Mouse (Mus musculus) layer of hippocampus, postnatal 10 days (tissue): ENCODE results near the gene Ostf1. TPM values are rescaled to one million over a fixed set of nuclear protein-coding genes. Genes with fewer than 3 reads are reported as not detected.
"Not testable (repeated sequence)": the region's sequence is repeated elsewhere in the genome, so short reads cannot be mapped to it uniquely, and the experiment has no call there.

Source experiments
- DNase-seq, 2 experiments: peaks; one replicate each; pipeline ENCODE4 v3.0.0; 2021; ENCODE audit warnings: low spot score in 2 of 2
- total RNA-seq, 2 experiments: library from RNA; stranded (reverse); gene quantifications; 2 replicates each; pipeline ENCODE4 v1.2.3; 2021

Ostf1 gene
- total RNA-seq, 2 experiments from 2014 or later = 30.6 to 38.2 TPM

DNA sequence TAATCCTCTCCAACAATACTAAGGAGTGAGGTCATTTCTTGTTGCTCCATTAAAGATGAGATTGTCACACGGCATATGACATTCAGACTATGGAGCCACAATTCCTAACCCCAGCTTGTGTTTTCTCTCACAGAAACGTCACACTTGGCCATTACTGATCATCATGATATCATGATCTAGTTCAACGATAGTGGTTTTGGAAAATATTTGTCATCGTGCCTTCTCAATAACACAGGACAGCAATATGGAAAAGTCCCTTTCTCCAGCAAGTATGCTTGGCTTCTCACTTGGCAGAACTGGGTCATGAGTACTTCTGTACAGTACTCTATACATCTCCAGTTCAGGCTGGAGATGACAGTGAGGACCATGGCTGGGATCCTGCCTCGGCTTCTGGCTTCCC lies 32.0 kb downstream of the Ostf1 start:
- no peak for DNase-seq

DNA sequence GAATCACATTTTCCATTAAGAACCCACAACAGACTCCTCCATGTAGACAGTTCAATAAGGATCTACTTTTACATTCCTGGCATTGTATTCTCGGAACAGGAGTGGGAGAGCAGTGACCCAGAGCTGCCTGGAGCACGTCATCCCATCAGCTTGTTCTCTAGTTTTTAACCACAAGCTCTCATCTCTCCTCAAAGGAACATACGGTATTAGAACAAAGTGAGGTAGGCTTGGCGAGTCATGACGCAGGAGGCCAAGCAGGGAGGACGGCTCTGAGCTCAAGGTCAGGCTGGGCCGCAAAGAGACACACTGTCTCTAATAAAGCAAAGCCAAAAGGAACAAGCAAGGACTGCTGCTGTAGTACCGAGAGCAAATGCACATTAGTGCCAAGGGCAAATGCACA lies 32.6 kb downstream of the Ostf1 start:
- DNase-seq = no peak

DNA sequence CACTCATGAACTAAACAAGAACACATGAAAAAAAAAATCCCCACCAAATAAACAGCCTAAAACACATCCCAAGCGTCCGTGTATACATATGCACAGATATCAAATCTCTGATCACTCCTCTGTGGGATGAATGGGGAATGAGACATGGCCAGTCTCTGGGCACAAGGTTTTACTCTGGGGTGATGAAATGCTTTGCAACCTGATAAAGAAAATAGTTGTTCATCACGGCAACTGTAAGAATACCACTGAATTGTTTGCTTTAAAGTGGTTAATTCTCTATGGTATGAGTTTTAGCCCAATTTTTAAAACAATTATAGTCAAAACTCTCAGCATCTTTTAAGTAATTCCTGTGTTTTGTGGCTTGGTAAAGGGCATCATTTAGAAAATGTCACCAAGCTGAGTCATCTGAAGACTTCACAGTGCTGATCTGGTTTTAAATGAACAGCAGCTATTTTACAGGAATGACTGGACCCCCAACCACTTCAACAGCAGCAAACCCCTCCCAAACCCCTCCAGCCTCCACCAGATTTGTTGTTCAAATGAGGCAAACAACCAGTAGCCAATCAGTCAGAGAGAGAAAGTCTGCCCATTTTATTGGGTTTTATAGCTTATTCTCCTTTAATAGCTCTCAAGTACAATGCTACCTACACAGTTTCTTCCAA lies 33.2 kb downstream of the Ostf1 start:
- DNase-seq = no peak

DNA sequence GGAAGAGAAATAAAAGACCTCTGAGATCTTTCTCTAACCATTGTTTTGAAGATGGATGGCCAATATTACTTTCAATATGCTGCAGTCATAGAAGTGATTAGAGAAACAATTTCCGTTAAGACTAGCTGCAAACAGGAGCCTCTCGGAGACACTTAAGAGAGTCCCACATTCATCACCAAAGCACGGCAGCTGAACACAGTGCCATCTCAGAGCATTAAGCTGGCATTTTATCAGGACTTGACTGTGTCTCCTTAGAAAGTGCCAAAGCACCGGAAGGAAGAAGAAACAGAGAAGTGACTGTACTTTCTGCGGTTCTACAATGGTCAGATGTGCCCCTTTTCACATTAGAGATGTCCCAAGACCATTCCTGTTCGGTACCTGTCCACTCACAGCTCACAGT lies 33.9 kb downstream of the Ostf1 start:
- no peak for DNase-seq

- DNase-seq = no peak
Measured at GRCm38 (mm10) chr19:18596876-18597275, 34.7 kb downstream of the Ostf1 start.

DNA sequence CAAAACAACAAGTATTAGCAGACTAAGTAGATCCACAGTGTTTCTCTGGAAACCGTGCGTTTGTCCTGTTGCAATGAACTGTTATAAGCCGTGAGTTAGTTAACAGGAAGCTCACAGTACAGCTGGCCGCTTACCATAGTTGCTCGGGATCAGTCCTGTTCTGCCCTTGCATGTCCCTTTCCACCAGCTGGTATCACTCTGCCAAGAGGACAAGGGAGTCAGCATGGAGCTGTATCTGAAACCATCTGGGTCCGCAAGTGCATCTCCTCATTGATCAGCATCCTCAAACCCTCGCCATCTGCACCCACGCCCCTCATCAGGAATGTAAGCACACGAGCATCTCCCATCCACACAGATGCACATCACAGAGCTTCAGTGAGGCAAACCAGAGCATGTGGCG lies 37.9 kb downstream of the Ostf1 start:
- no peak for DNase-seq

DNA sequence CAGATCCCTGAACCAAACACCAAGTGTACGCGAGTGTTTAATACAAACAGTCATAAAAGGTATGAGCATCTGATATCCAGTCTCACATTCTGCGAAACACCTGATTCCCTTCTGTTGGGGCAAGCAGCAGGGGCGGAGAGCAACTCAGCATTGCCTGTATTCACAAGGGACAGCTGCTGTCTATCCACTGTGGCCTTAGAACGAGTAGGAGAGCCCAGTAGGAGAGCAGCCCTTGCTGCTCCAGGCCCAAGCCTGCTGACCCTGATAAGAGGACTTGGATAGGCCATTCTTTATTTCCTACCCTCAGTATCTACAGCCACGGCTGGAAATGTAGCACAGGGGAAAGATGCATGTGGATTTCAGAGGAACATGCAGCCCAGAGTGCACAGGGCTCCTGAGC lies 38.7 kb downstream of the Ostf1 start:
- DNase-seq = no peak

DNA sequence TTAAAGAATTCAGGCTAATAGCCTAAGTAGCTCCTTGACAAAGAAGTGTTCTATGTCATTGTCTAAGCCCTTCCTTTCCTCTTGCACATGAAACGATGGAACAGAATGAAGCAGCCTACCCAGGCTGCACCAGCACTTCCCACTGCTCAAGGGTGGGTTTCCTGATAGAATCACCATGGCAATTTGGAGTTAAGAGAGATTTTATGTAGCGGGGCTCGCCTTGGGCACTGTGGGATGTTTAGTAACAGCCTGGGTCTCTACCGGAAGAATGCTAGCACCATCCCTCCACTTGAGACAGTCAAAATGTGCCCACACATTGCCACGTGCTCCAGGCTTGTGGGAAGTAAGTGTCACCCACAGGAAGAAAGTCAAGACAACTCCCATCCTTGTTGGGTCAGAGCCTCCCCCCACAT lies 40.7 kb downstream of the Ostf1 start:
- no peak for DNase-seq

- DNase-seq = no peak
Measured at GRCm38 (mm10) chr19:18590234-18590633, 41.4 kb downstream of the Ostf1 start.

DNA sequence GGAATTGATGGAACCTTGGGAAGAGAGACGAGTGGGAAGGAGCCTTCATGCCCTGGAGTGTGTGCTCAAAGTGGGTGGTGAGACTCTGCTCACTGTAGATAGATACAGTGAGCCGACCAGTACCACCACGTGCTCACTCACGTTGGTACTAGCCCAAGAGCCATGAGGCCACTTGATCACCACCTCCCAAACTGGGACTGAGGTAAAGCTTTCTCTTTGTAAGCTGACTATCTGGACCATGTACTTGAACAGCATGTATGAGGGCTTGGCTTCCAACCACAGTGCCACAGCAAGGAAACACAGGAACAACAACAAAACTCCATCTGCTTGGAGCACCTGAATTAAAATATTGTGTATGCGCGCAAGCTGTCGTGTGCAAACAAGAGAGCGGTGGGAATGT lies 42.3 kb downstream of the Ostf1 start:
- no peak for DNase-seq

DNA sequence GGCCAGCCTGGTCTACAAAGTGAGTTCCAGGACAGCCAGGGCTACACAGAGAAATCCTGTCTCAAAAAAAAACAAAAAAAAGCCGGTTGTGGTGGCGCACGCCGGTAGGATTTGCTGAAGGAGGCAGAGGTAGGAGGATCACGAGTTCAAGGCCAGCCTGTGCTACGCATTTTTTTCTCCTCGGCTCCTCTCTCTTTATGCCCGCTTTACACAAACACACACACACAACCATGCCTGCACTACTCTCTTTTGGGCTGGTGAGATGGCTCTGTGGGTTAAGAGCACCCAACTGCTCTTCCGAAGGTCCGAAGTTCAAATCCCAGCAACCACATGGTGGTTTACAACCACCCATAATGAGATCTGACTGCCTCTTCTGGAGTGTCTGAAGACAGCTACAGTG lies 42.8 kb downstream of the Ostf1 start:
- not testable (repeated sequence) for DNase-seq

DNA sequence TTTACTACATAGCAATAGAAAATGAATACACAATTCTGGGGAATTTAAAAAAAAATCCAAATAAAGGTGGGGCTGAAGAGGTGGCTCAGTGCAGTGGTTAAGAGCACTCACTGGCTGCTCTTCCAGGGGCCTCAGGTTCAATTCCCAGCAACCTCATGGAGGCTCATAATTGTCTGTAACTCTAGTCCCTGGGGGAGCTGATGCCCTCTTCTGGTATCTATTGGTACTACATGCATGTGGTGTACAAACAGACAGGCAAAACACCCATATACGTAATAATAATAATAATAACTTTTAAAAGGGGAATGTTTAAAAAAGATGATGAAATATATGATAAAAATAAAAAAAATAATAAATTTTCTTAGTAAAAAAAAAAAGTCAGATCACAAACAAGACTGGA lies 43.4 kb downstream of the Ostf1 start:
- no peak for DNase-seq

GRCm38 (mm10) chr19:18587118-18587517 lies 44.5 kb downstream of the Ostf1 start:
- DNase-seq = no peak

DNA sequence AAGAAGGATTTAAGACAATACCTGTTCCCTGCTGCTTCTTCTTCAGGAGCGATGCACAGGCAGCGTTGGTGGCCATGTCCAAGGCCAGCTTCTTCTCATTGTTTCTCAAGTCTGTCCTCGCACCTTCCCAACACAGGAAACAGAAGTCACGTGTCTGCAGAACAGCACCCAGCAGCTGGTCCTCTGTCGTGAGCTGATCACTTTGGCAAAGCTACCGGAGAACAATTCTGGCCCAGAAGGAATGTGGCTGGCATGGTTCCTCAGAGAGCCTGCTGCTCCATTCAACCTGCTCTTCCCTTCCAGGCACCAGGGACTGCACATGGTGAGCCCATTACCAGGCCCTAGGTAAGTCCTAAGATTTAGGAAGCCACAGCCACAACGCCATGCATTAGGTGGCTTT lies 47.0 kb downstream of the Ostf1 start:
- no peak for DNase-seq

DNA sequence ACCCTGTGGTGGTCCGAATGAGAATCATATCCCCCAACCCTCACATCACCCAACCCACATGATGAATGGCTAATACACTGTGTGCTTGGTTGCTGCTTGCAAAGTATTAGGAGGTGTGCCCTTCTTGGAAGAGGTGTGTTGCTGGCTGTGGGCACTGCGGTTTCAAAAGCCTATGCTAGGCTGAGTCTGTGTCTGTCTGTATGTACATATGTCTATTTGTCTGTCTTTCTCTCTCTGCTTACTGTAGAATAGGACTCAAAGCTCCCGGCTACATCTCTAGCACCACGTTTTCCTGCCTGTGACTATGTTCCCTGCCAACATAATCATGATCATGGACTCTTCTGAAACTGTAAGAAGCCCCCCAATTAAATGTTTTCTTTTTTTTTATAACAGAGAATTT lies 47.9 kb downstream of the Ostf1 start:
- no peak for DNase-seq

DNA sequence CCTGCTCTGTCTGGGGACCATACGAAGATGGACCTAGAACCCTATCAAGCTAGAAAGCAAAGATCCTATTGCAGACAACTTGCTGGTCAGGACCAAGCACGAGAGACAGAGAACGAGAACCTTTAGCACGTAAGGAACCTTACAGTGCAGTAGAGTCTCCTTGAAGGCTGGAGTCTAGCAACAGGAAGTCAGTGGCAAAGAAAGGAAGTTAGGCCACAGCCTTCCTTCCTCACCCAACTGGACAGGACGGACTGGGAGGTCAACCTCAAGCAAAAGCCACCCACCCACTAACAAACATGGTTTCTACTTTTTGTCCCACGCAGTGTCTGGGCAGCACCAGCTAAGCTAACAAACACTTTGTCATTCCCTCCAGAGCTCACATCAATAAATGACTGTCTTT lies 48.7 kb downstream of the Ostf1 start:
- no peak for DNase-seq

- DNase-seq = no peak
Measured at GRCm38 (mm10) chr19:18582226-18582625, 49.4 kb downstream of the Ostf1 start.

DNA sequence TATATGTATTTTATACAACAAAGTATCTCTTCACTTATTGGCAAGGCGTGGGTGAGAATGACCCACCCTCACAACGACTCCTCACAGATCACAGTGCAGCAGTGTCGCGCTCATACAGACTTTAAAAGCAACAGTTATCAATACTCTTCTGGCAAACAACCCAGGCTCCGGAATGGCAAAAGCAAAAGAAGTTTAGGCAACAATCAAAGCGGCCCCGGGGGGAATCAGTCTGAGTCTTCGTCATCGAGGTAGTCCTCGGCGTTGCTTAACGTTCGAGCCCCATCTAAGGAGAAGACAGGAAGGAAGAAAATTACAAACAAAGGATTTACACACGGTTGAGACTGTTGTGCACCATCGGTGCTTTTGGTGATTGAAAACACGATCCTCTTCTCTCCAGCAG lies 50.6 kb downstream of the Ostf1 start:
- DNase-seq = no peak

GRCm38 (mm10) chr19:18579012-18579358 lies 52.6 kb downstream of the Ostf1 start:
- no peak for DNase-seq

- no peak for DNase-seq
Measured at GRCm38 (mm10) chr19:18578216-18579011, 53.2 kb downstream of the Ostf1 start.

DNA sequence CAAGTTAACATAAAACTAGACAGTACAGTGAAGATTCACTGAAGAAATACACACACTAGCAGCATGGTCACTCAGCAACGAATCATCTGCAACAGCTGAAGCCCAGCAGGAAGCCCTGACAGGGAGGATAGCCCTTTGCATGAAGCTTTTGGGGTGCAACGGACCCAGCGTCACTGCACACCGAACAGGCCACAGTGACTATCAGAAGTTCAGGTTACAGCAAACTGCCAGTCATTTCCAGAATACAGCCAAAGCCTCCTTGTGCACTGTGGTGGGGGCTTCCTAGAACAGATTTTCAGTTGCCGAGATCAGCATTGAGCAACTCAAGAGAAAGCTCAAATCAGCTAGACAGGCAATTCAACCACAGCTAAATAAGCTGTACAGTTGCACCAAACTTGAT lies 54.3 kb downstream of the Ostf1 start:
- no peak for DNase-seq

DNA sequence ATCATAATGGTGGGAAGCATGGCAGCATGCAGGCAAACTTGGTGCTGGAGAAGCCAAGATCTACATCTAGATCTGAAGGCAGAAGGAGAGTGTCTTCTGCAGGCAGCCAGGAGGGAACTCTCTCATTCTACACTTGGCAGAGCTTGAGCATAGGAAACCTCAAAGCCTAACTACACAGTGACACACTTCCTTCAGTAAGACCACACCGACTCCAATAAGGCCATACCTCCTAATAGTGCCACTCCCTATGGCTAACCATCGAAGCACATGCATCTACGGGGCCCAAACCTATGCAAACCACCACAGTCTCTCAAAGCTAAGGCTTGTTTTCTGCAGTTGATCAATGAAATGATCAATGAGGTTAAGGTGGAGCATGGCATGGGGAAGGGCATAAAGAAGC lies 55.7 kb downstream of the Ostf1 start:
- DNase-seq = no peak

GRCm38 (mm10) chr19:18573907-18574306 lies 57.7 kb downstream of the Ostf1 start:
- DNase-seq = no peak
